Mouse (Mus musculus) forebrain, embryonic 16.5 days (tissue): ENCODE results near the gene D430041D05Rik. TPM values are rescaled to one million over a fixed set of nuclear protein-coding genes. Genes with fewer than 3 reads are reported as not detected.

ENCODE experiments used
- ATAC-seq: fragments of 200-750 bp; cut with Nextera tagmentation; 2 replicates; pipeline ENCODE4 v1.8.0; 2017; ENCODE audit warnings: mild to moderate bottlenecking, moderate library complexity
- H3K27ac ChIP-seq: fragments of 300-500 bp; sonication (generic); 2 replicates; pipeline ENCODE4 v1.5.1; 2014; ENCODE audit warnings: low read length, control low read depth
- H3K27me3 ChIP-seq: fragments of 300-500 bp; sonication (generic); replicated peaks from 2 replicates; pipeline ENCODE4 v1.6.1; 2014; ENCODE audit warnings: low read length; ENCODE audit not compliant: control insufficient read depth, insufficient read depth
- H3K36me3 ChIP-seq: fragments of 300-500 bp; sonication (generic); 2 replicates; pipeline ENCODE4 v1.6.1; 2014; ENCODE audit not compliant: control insufficient read depth, insufficient read depth
- H3K4me1 ChIP-seq: fragments of 300-500 bp; sonication (generic); replicated peaks from 2 replicates; pipeline ENCODE4 v1.6.1; 2014; ENCODE audit warnings: low read length; ENCODE audit not compliant: control insufficient read depth, insufficient read depth
- H3K4me2 ChIP-seq: fragments of 300-500 bp; sonication (generic); 2 replicates; pipeline ENCODE4 v1.6.1; 2014; ENCODE audit warnings: mild to moderate bottlenecking, low read length, control low read depth
- H3K4me3 ChIP-seq: fragments of 300-500 bp; sonication (generic); replicated peaks from 2 replicates; pipeline ENCODE4 v1.5.1; 2014; ENCODE audit warnings: mild to moderate bottlenecking, low read length, control low read depth
- H3K9ac ChIP-seq: fragments of 300-500 bp; sonication (generic); replicated peaks from 2 replicates; pipeline ENCODE4 v1.6.1; 2014; ENCODE audit warnings: low read depth, low read length, control low read depth
- H3K9me3 ChIP-seq: fragments of 300-500 bp; sonication (generic); 2 replicates; pipeline ENCODE4 v1.6.1; 2016; ENCODE audit warnings: low read length; ENCODE audit not compliant: control insufficient read depth
- WGBS: fragments of 180-500 bp; shearing (Covaris S2); extraction: QIAGEN DNeasy Blood & Tissue Kit; methylation state at CpG from one replicate; pipeline ENCODE4 v1.1.7; 2014; 5-methylcytosine and 5-hydroxymethylcytosine counted together
- polyA plus RNA-seq: library from polyadenylated mRNA; unstranded; fragments of >200 nt; fragmentation: Nextera tagmentation; extraction: Ambion mirVana; gene quantifications from 2 replicates; pipeline ENCODE4 v1.2.1, GENCODE M21; 2015

D430041D05Rik gene
- polyA plus RNA-seq, 1 experiment from 2014 or later, result 14.9 TPM

- no peak overlapping the region for H3K4me3 ChIP-seq
- H3K9ac ChIP-seq, result no peak overlapping the region
- no peak overlapping the region for H3K27ac ChIP-seq
- peaks cover 2% of the 10 kb centered on the region; the same call in 1 of the 2 replicates for H3K4me1 ChIP-seq
- no peak overlapping the region for H3K4me2 ChIP-seq
- H3K27me3 ChIP-seq, result no peaks in the 10 kb centered on the region
- WGBS, result 86% methylated on average over 3 of the region's 3 CpGs
- H3K36me3 ChIP-seq, result no peaks in the 10 kb centered on the region
- ATAC-seq, result no peak
- no peaks in the 10 kb centered on the region for H3K9me3 ChIP-seq
These were observed 124.0 kb downstream of the D430041D05Rik start for GRCm38 (mm10) chr2:104286821-104287220.

DNA sequence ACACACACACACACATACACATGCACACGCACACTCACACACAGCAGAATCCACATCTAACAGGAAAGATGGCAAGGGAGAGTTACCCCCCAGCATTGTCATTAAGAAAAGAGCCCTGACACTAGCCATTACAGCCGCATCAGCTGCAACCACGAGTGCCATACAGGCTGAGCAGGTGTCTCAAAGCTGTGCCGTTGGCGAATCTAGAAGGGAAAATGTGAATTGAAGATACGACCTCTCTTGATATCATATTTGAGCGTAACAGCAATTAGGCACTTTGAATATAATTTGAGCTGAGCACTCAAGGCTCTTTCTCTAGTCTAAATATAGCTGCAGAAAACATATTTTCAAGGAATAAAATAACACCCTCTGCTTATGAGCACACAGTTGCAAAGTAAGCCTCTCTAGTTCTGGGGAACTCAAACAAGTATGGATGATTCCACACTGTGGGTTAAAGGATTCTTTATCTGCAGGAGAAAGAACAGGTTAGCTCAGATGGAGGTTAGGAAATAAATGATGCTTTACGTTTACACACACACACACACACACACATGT, 127.3 kb downstream of the D430041D05Rik start:
- H3K9me3 ChIP-seq, result no peaks in the 10 kb centered on the region
- peak overlapping the region; percentile 50 for H3K27ac ChIP-seq
- no peaks in the 10 kb centered on the region for H3K36me3 ChIP-seq
- peak; percentile 66 for ATAC-seq
- H3K27me3 ChIP-seq, result no peaks in the 10 kb centered on the region
- H3K4me2 ChIP-seq, result no peak overlapping the region
- WGBS, result 67% methylated on average over 8 of the region's 8 CpGs
- H3K9ac ChIP-seq, result no peak overlapping the region
- H3K4me1 ChIP-seq, result peaks cover 4% of the 10 kb centered on the region; the same call in 1 of the 2 replicates
- no peak overlapping the region for H3K4me3 ChIP-seq

DNA sequence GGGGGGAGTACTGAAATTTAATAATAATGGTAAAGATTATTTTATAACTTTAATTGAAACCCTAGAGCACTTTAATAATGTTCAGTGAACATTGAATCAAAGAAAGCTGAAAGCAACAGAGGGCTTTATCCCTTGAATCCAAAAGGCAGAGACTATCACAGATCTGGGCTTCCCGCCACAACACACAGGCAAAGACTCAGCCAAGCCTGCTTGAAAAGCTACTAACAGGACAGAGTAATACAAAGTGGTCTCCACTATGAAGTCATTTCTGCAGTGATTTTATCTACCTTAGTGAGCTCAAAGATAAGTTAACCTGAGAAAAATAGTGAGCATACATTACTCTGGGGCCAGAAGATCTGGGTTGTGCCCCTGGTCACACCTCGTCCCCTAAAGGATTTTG, 128.0 kb downstream of the D430041D05Rik start:
- Histone ChIP-seq H3K27me3 (no peaks in the 10 kb centered on the region), H3K4me1 (peaks cover 4% of the 10 kb centered on the region; the same call in 1 of the 2 replicates), H3K4me3 (no peak overlapping the region), H3K27ac (peak overlapping the region; percentile 50), H3K36me3 (no peaks in the 10 kb centered on the region), H3K9me3 (no peaks in the 10 kb centered on the region), H3K9ac (no peak overlapping the region), H3K4me2 (no peak overlapping the region)
- 55% methylated on average over 2 of the region's 2 CpGs for WGBS
- ATAC-seq, result peak; percentile 58; the same call in 1 of the 2 replicates

GRCm38 (mm10) chr2:104267049-104267448, 143.8 kb downstream of the D430041D05Rik start:
- WGBS, result 38% methylated on average over 4 of the region's 4 CpGs
- Histone ChIP-seq H3K27me3 (no peaks in the 10 kb centered on the region), H3K4me1 (no peaks in the 10 kb centered on the region; the same call in 1 of the 2 replicates), H3K4me2 (no peak overlapping the region), H3K4me3 (no peak overlapping the region), H3K9me3 (no peaks in the 10 kb centered on the region), H3K27ac (no peak overlapping the region), H3K36me3 (no peaks in the 10 kb centered on the region), H3K9ac (no peak overlapping the region)
- no peak for ATAC-seq

GRCm38 (mm10) chr2:104261741-104262067, 149.1 kb downstream of the D430041D05Rik start:
- ATAC-seq, result no peak
- H3K4me2 ChIP-seq, result no peak overlapping the region

GRCm38 (mm10) chr2:104260920-104261740, 149.7 kb downstream of the D430041D05Rik start:
- 87% methylated on average over 18 of the region's 18 CpGs for WGBS
- H3K4me1 ChIP-seq, result no peaks in the 10 kb centered on the region; the same call in 1 of the 2 replicates
- no peak overlapping the region for H3K9ac ChIP-seq
- no peak overlapping the region for H3K4me2 ChIP-seq
- H3K27ac ChIP-seq, result no peak overlapping the region
- ATAC-seq, result no peak
- H3K4me3 ChIP-seq, result no peak overlapping the region
- H3K27me3 ChIP-seq, result no peaks in the 10 kb centered on the region
- no peaks in the 10 kb centered on the region for H3K36me3 ChIP-seq
- no peaks in the 10 kb centered on the region for H3K9me3 ChIP-seq

More at GRCm38 (mm10) chr2:104261741-104262067, 149.1 kb downstream of the D430041D05Rik start:
- Histone ChIP-seq H3K36me3 (no peaks in the 10 kb centered on the region), H3K27ac (no peak overlapping the region), H3K4me3 (no peak overlapping the region), H3K9me3 (no peaks in the 10 kb centered on the region), H3K27me3 (no peaks in the 10 kb centered on the region), H3K4me1 (no peaks in the 10 kb centered on the region; the same call in 1 of the 2 replicates), H3K9ac (no peak overlapping the region)
- 88% methylated on average over 4 of the region's 4 CpGs for WGBS

DNA sequence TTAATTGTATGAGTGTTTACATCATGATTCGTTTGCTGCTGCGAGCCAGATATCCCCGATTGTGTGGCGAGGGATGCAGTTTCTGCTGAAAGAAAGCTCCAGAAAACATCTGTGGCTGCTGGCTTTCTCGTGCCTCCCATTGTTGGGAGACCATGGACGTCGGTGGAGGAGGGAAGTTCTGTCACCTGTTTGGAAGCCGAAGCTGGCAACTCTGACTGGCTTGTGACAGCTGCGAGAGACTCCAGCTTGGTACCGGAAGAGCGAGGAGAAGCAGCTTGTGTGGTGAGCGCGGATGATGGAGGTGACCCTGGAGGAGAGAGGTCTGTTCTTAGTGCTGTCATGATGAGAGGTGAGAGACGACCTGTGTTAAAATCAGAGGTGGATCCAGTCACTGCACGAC, 154.2 kb downstream of the D430041D05Rik start:
- H3K4me1 ChIP-seq, result peaks cover 5% of the 10 kb centered on the region
- H3K9me3 ChIP-seq, result no peaks in the 10 kb centered on the region
- H3K9ac ChIP-seq, result no peak overlapping the region
- no peak overlapping the region for H3K27ac ChIP-seq
- H3K4me2 ChIP-seq, result no peak overlapping the region
- H3K36me3 ChIP-seq, result no peaks in the 10 kb centered on the region
- no peaks in the 10 kb centered on the region for H3K27me3 ChIP-seq
- ATAC-seq, result 0 out of 2 replicates have a peak, but pooled peaks have one; percentile 14
- 60% methylated on average over 15 of the region's 15 CpGs for WGBS
- H3K4me3 ChIP-seq, result no peak overlapping the region

DNA sequence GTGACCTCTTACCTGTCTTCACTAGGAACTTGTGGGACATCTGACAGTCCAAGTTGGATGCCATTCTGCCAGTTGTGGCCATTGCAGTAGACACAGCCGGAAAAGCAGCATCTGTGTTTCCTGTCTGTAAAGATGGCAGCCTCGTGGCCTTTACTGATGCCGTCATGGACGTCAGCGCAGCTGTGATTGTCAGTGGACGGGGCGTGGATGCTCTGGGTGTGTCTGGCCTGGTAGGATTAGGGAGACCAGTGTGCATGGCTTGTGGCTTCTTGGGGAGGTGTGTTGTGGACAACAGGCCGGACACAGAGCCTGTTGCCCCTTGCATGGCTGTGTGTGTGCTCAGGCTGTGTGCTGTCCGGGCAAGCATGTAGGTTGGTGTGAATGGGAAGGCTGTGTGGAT, 155.9 kb downstream of the D430041D05Rik start:
- Histone ChIP-seq H3K9ac (no peak overlapping the region), H3K27me3 (no peaks in the 10 kb centered on the region), H3K4me2 (no peak overlapping the region), H3K36me3 (no peaks in the 10 kb centered on the region), H3K4me1 (peaks cover 11% of the 10 kb centered on the region), H3K4me3 (no peak overlapping the region), H3K9me3 (no peaks in the 10 kb centered on the region), H3K27ac (no peak overlapping the region)
- no peak for ATAC-seq
- whole genome bisulfite sequencing, result 90% methylated on average over 9 of the region's 9 CpGs

DNA sequence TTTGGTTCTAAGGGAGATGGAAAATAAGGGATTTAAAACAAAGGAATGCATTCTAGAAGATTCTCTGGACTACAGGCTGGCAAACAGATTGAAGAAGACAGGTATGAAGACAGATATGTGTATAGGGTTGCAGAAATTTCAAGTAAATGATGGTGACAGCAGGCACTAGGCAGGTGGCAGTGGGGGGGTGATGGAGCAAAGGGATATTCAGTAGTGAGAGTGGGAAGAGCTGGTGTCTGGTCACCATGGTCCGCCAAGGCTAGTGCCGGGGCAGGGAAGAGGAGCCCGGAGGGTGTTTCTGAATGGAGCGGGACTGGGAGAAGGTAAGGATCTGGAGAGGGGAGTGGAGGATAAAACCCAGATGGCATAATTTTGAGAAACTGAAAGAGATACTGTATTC, 157.5 kb downstream of the D430041D05Rik start:
- H3K9me3 ChIP-seq, result no peaks in the 10 kb centered on the region
- 100% methylated on average over 4 of the region's 4 CpGs for WGBS
- no peak overlapping the region for H3K9ac ChIP-seq
- 0 out of 2 replicates have a peak, but pooled peaks have one; percentile 10 for ATAC-seq
- H3K27ac ChIP-seq, result no peak overlapping the region
- no peak overlapping the region for H3K4me2 ChIP-seq
- peaks cover 11% of the 10 kb centered on the region for H3K4me1 ChIP-seq
- H3K4me3 ChIP-seq, result no peak overlapping the region
- peaks cover 2% of the 10 kb centered on the region; the same call in 1 of the 2 replicates for H3K36me3 ChIP-seq
- no peaks in the 10 kb centered on the region for H3K27me3 ChIP-seq
